Mouse (Mus musculus) midbrain, postnatal 0 days (tissue): ENCODE measurements around the gene Pde12. TPM values are rescaled to one million over a fixed set of nuclear protein-coding genes. Genes with fewer than 3 reads are reported as not detected.
"Not testable (repeated sequence)": the region's sequence is repeated elsewhere in the genome, so short reads cannot be mapped to it uniquely, and the experiment has no call there.

Experiments
- ATAC-seq: fragments of 200-750 bp; cut with Nextera tagmentation; 2 replicates; pipeline ENCODE4 v1.8.0; 2017; ENCODE audit warnings: moderate number of reproducible peaks, mild to moderate bottlenecking, moderate TSS enrichment, moderate library complexity; ENCODE audit not compliant: low FRiP score
- DNase-seq: peaks from one replicate; pipeline ENCODE4 v3.0.0-alpha.2; 2015; ENCODE audit warnings: low spot score
- H3K27ac ChIP-seq: fragments of 300-500 bp; sonication (generic); 2 replicates; pipeline ENCODE4 v1.5.1; 2014; ENCODE audit warnings: low read depth, mild to moderate bottlenecking, low read length, mixed read lengths
- H3K27me3 ChIP-seq: fragments of 300-500 bp; sonication (generic); 2 replicates; pipeline ENCODE4 v1.6.1; 2014; ENCODE audit warnings: low read length, control low read depth, mixed read lengths; ENCODE audit not compliant: insufficient read depth
- H3K36me3 ChIP-seq: fragments of 300-500 bp; sonication (generic); 2 replicates; pipeline ENCODE4 v1.6.1; 2014; ENCODE audit warnings: low read length, control low read depth, mixed read lengths; ENCODE audit not compliant: insufficient read depth
- H3K4me1 ChIP-seq: fragments of 300-500 bp; sonication (generic); 2 replicates; pipeline ENCODE4 v1.6.1; 2014; ENCODE audit warnings: mild to moderate bottlenecking, control low read depth, antibody characterized with exemption, low read length, mixed read lengths; ENCODE audit not compliant: insufficient read depth
- H3K4me2 ChIP-seq: fragments of 300-500 bp; sonication (generic); 2 replicates; pipeline ENCODE4 v1.6.1; 2014; ENCODE audit warnings: low read depth, mild to moderate bottlenecking, low read length, mixed read lengths; ENCODE audit not compliant: poor library complexity, severe bottlenecking
- H3K4me3 ChIP-seq: fragments of 300-500 bp; sonication (generic); 2 replicates; pipeline ENCODE4 v1.5.1; 2014; ENCODE audit warnings: low read depth, mild to moderate bottlenecking, low read length, moderate library complexity
- H3K9ac ChIP-seq: fragments of 300-500 bp; sonication (generic); replicated peaks from 2 replicates; pipeline ENCODE4 v1.6.1; 2014; ENCODE audit warnings: mild to moderate bottlenecking, low read length, moderate library complexity, mixed read lengths; ENCODE audit not compliant: poor library complexity, severe bottlenecking
- H3K9me3 ChIP-seq: fragments of 300-500 bp; sonication (generic); 2 replicates; pipeline ENCODE4 v1.6.1; 2016; ENCODE audit warnings: low read length, control low read depth
- CTCF ChIP-seq: IDR thresholded peaks from 2 replicates; pipeline ENCODE4 v1.5.1; 2016; ENCODE audit warnings: antibody characterized with exemption, mild to moderate bottlenecking
- WGBS: fragments of 180-500 bp; shearing (Covaris S2); extraction: QIAGEN DNeasy Blood & Tissue Kit; methylation state at CpG from one replicate; pipeline ENCODE4 v1.1.7; 2014; 5-methylcytosine and 5-hydroxymethylcytosine counted together
- polyA plus RNA-seq: library from polyadenylated mRNA; unstranded; fragments of >200 nt; fragmentation: Nextera tagmentation; extraction: Ambion mirVana; gene quantifications from 2 replicates; pipeline ENCODE4 v1.2.1, GENCODE M21; 2015
- total RNA-seq: library from RNA; depleted of rRNA; stranded (reverse); fragments of >200 nt; gene quantifications from 2 replicates; pipeline ENCODE4 v1.2.3, GENCODE M21; 2014

Gene Pde12
- total and polyA plus RNA-seq, 2 experiments from 2014 or later: 10.2 to 16.7 TPM

- Histone ChIP-seq H3K36me3 (no peaks in the 10 kb centered on the region), H3K4me2 (no peak overlapping the region), H3K4me3 (no peak overlapping the region), H3K9ac (no peak overlapping the region), H3K4me1 (no peaks in the 10 kb centered on the region), H3K27ac (no peak overlapping the region), H3K9me3 (no peaks in the 10 kb centered on the region), H3K27me3 (0 out of 2 replicates have a peak, but pooled peaks cover 3% of the 10 kb centered on the region)
- ATAC-seq (no peak), DNase-seq (no peak)
- no peak for TF ChIP-seq CTCF
- WGBS: 83% methylated on average over 5 of the region's 5 CpGs
Observed at GRCm38 (mm10) chr14:26675791-26676190, 6.1 kb upstream of the Pde12 start.

GRCm38 (mm10) chr14:26675371-26675770 is 5.7 kb upstream of the Pde12 start:
- ATAC-seq (no peak), DNase-seq (peak; percentile 30)
- Histone ChIP-seq H3K9me3 (no peaks in the 10 kb centered on the region), H3K4me3 (no peak overlapping the region), H3K9ac (no peak overlapping the region), H3K4me2 (no peak overlapping the region), H3K36me3 (no peaks in the 10 kb centered on the region), H3K27me3 (0 out of 2 replicates have a peak, but pooled peaks cover 3% of the 10 kb centered on the region), H3K27ac (no peak overlapping the region), H3K4me1 (no peaks in the 10 kb centered on the region)
- WGBS: 26% methylated on average over 12 of the region's 12 CpGs
- peak; percentile 34 for TF ChIP-seq CTCF

- DNase-seq, H3K4me3 ChIP-seq, H3K9me3 ChIP-seq, ATAC-seq, H3K4me1 ChIP-seq, H3K4me2 ChIP-seq, H3K27ac ChIP-seq, H3K27me3 ChIP-seq, H3K9ac ChIP-seq, H3K36me3 ChIP-seq: not testable (repeated sequence)
- 86% methylated on average over 2 of the region's 2 CpGs for WGBS
Observed at GRCm38 (mm10) chr14:26674476-26675169, 4.9 kb upstream of the Pde12 start.

- not testable (repeated sequence) for H3K4me3 ChIP-seq, H3K27me3 ChIP-seq, H3K4me1 ChIP-seq, H3K9me3 ChIP-seq, H3K36me3 ChIP-seq, H3K27ac ChIP-seq, H3K4me2 ChIP-seq, DNase-seq, H3K9ac ChIP-seq, ATAC-seq
- WGBS: 73% methylated on average over 17 of the region's 17 CpGs
Observed at GRCm38 (mm10) chr14:26671870-26672615, 2.4 kb upstream of the Pde12 start.

- TF ChIP-seq CTCF: peak; percentile 61
- Histone ChIP-seq H3K4me1 (0 out of 2 replicates have a peak, but pooled peaks cover 5% of the 10 kb centered on the region), H3K4me3 (no peak overlapping the region), H3K36me3 (0 out of 2 replicates have a peak, but pooled peaks cover 3% of the 10 kb centered on the region), H3K9me3 (no peaks in the 10 kb centered on the region), H3K9ac (no peak overlapping the region), H3K27me3 (0 out of 2 replicates have a peak, but pooled peaks cover 2% of the 10 kb centered on the region), H3K4me2 (no peak overlapping the region), H3K27ac (no peak overlapping the region)
- peak; percentile 9 for DNase-seq
- no peak for ATAC-seq
Observed at GRCm38 (mm10) chr14:26670964-26671363, 1.3 kb upstream of the Pde12 start.
